Mouse (Mus musculus) G1E (cell line): Measurements from ENCODE around the gene Prl7b1. TPM values are rescaled to one million over a fixed set of nuclear protein-coding genes. Genes with fewer than 3 reads are reported as not detected.

ENCODE experiments used
- ATAC-seq: 2 replicates; pipeline ENCODE4 v1.8.0; 2016; ENCODE audit warnings: mild to moderate bottlenecking; ENCODE audit not compliant: insufficient number of reproducible peaks, poor library complexity, low FRiP score, severe bottlenecking; ENCODE audit errors: extremely low read depth
- DNase-seq: peaks from one replicate; pipeline ENCODE4 v3.0.0; 2012; ENCODE audit warnings: low spot score
- H3K27me3 ChIP-seq: 2 replicates; pipeline ENCODE4 v1.6.1; 2012; ENCODE audit warnings: mild to moderate bottlenecking, low read length, inconsistent platforms; ENCODE audit not compliant: insufficient read depth
- H3K36me3 ChIP-seq: replicated peaks from 2 replicates; pipeline ENCODE3; 2012; ENCODE audit warnings: mild to moderate bottlenecking, inconsistent platforms
- H3K4me1 ChIP-seq: 2 replicates; pipeline ENCODE4 v1.6.1; 2012; ENCODE audit warnings: low read depth, low read length, inconsistent platforms, mixed read lengths; ENCODE audit not compliant: insufficient read depth
- H3K4me3 ChIP-seq: 2 replicates; pipeline ENCODE4 v1.5.1; 2012; ENCODE audit warnings: low read depth, mild to moderate bottlenecking, inconsistent platforms, low read length, moderate library complexity, mixed read lengths
- H3K9me3 ChIP-seq: replicated peaks from 2 replicates; pipeline ENCODE4 v1.6.1; 2012; ENCODE audit warnings: inconsistent platforms
- CTCF ChIP-seq: IDR thresholded peaks from 2 replicates; pipeline ENCODE4 v1.5.1; 2012; ENCODE audit warnings: low read depth, low read length, inconsistent platforms, mixed read lengths
- GATA1 ChIP-seq: IDR thresholded peaks from 2 replicates; pipeline ENCODE4 v1.6.1; 2012; ENCODE audit warnings: borderline replicate concordance, low read length, inconsistent platforms, mixed read lengths
- GATA2 ChIP-seq: IDR thresholded peaks from 2 replicates; pipeline ENCODE4 v1.6.1; 2012; ENCODE audit warnings: low read depth, low read length, inconsistent platforms, borderline replicate concordance
- POLR2AphosphoS5 ChIP-seq: IDR thresholded peaks from 2 replicates; pipeline ENCODE4 v1.6.1; 2012; ENCODE audit warnings: low read depth, low read length, inconsistent platforms; ENCODE audit not compliant: insufficient replicate concordance
- TAL1 ChIP-seq: conservative IDR thresholded peaks from 2 replicates; pipeline ENCODE4 v1.6.1; 2012; ENCODE audit warnings: low read depth, low read length, inconsistent platforms, mixed read lengths
- polyA plus RNA-seq: library from polyadenylated mRNA; stranded (reverse); fragments of >175 nt; gene quantifications from 2 replicates; pipeline ENCODE4 v1.2.3, GENCODE M21; 2012
- total RNA-seq, 2 experiments: library from RNA; stranded (forward) in 1 of 2; stranded (reverse) in 1 of 2; fragments of 200-1000 nt in 1 of 2; fragments of >200 nt in 1 of 2; fragmentation: Nextera tagmentation in 1 of 2; gene quantifications; 2 replicates each; pipeline ENCODE4 v1.2.3; 2014 to 2017

The Prl7b1 gene
- not detected in 2 replicates for total RNA-seq (2014; fragmentation: Nextera tagmentation)
- total RNA-seq (2017) = 1.5 and 2.0 TPM in 2 replicates
- polyA plus RNA-seq = not detected in 2 replicates

- Histone ChIP-seq H3K9me3 (no peaks in the 10 kb centered on the region), H3K4me3 (no peak within 1 kb of the TSS), H3K4me1 (no peaks in the 10 kb centered on the region), H3K27me3 (no peaks in the 10 kb centered on the region), H3K36me3 (no peaks in the 10 kb centered on the region)
- ATAC-seq (no peak), DNase-seq (no peak)
- no peak for TF ChIP-seq POLR2AphosphoS5
- TF ChIP-seq TAL1 = no peak
- no peak for TF ChIP-seq GATA1
- no peak for TF ChIP-seq CTCF
- no peak for TF ChIP-seq GATA2
Observed at GRCm38 (mm10) chr13:27610482-27610881, at the start of gene Prl7b1. TSS of gene Prl7b1 (minus strand) at chr13:27610582.

- TF ChIP-seq POLR2AphosphoS5 = no peak
- no peaks in the 10 kb centered on the region for H3K4me1 ChIP-seq
- H3K4me3 ChIP-seq = no peak within 1 kb of the TSS
- no peak for ATAC-seq
- no peak for DNase-seq
- no peaks in the 10 kb centered on the region for H3K27me3 ChIP-seq
- H3K9me3 ChIP-seq = no peaks in the 10 kb centered on the region
- H3K36me3 ChIP-seq = no peaks in the 10 kb centered on the region
Observed at GRCm38 (mm10) chr13:27642393-27642792, 32.0 kb upstream of the Prl7b1 start, which contains the start of gene Prl7a1. TSS of gene Prl7a1 (minus strand) at chr13:27642493.

GRCm38 (mm10) chr13:27582071-27582470, 28.3 kb downstream of the Prl7b1 start, which contains the start of gene Prl8a1:
TSS of gene Prl8a1 (minus strand) at chr13:27582171.
- H3K4me3 ChIP-seq = no peak within 1 kb of the TSS
- no peak for ATAC-seq

GRCm38 (mm10) chr13:27564506-27564905, 45.9 kb downstream of the Prl7b1 start, which contains the start of gene Prl8a9:
TSS of gene Prl8a9 (minus strand) at chr13:27564606.
- no peaks in the 10 kb centered on the region for H3K4me1 ChIP-seq
- no peaks in the 10 kb centered on the region for H3K9me3 ChIP-seq
- no peaks in the 10 kb centered on the region for H3K36me3 ChIP-seq
- ATAC-seq (no peak), DNase-seq (no peak)
- TF ChIP-seq TAL1 (no peak), POLR2AphosphoS5 (no peak), GATA2 (no peak), CTCF (no peak), GATA1 (no peak)
- no peak within 1 kb of the TSS for H3K4me3 ChIP-seq
- no peaks in the 10 kb centered on the region for H3K27me3 ChIP-seq

More at GRCm38 (mm10) chr13:27582071-27582470, 28.3 kb downstream of the Prl7b1 start, which contains the start of gene Prl8a1:
- DNase-seq = no peak
- Histone ChIP-seq H3K9me3 (no peaks in the 10 kb centered on the region), H3K4me1 (no peaks in the 10 kb centered on the region), H3K36me3 (no peaks in the 10 kb centered on the region), H3K27me3 (no peaks in the 10 kb centered on the region)
- no peak for TF ChIP-seq TAL1
- no peak for TF ChIP-seq GATA2
- TF ChIP-seq GATA1 = no peak
- no peak for TF ChIP-seq CTCF
- TF ChIP-seq POLR2AphosphoS5 = no peak

- no peak for TF ChIP-seq POLR2AphosphoS5
- no peak for TF ChIP-seq GATA2
- no peak for TF ChIP-seq TAL1
- no peak for TF ChIP-seq GATA1
- TF ChIP-seq CTCF = no peak
- Histone ChIP-seq H3K27me3 (no peaks in the 10 kb centered on the region), H3K36me3 (no peaks in the 10 kb centered on the region), H3K4me3 (no peak overlapping the region), H3K9me3 (no peaks in the 10 kb centered on the region), H3K4me1 (no peaks in the 10 kb centered on the region)
- no peak for ATAC-seq
- no peak for DNase-seq
Observed at GRCm38 (mm10) chr13:27553336-27553735, 57.0 kb downstream of the Prl7b1 start.

Other genes starting within 250 kb of the Prl7b1 start
- not detected in 2 replicates for gene Prl2b1, start 219.7 kb downstream of the Prl7b1 start, total RNA-seq (2014; fragmentation: Nextera tagmentation)
- gene Prl2b1, start 219.7 kb downstream of the Prl7b1 start, total RNA-seq (2017) = not detected in 2 replicates
- gene Prl2b1, start 219.7 kb downstream of the Prl7b1 start, polyA plus RNA-seq = not detected in 2 replicates
- gene Prl8a6, start 171.9 kb downstream of the Prl7b1 start, total RNA-seq (2014; fragmentation: Nextera tagmentation) = not detected in 2 replicates
- not detected in 2 replicates for gene Prl8a6, start 171.9 kb downstream of the Prl7b1 start, total RNA-seq (2017)
- gene Prl8a6, start 171.9 kb downstream of the Prl7b1 start, polyA plus RNA-seq = not detected in 2 replicates
- gene Prl8a8, start 97.4 kb downstream of the Prl7b1 start, total RNA-seq (2014; fragmentation: Nextera tagmentation) = not detected in 2 replicates
- not detected in 2 replicates for gene Prl8a8, start 97.4 kb downstream of the Prl7b1 start, total RNA-seq (2017)
- not detected in 2 replicates for gene Prl8a8, start 97.4 kb downstream of the Prl7b1 start, polyA plus RNA-seq
- not detected in 2 replicates for gene Prl8a9, start 46.0 kb downstream of the Prl7b1 start, total RNA-seq (2014; fragmentation: Nextera tagmentation)
- 0.23 TPM in 1 of 2 replicates, not detected in the other for gene Prl8a9, start 46.0 kb downstream of the Prl7b1 start, total RNA-seq (2017)
- not detected in 2 replicates for gene Prl8a9, start 46.0 kb downstream of the Prl7b1 start, polyA plus RNA-seq
- gene Prl8a1, start 28.4 kb downstream of the Prl7b1 start, total RNA-seq (2014; fragmentation: Nextera tagmentation) = not detected in 2 replicates
- 0.22 TPM in 1 of 2 replicates, not detected in the other for gene Prl8a1, start 28.4 kb downstream of the Prl7b1 start, total RNA-seq (2017)
- gene Prl8a1, start 28.4 kb downstream of the Prl7b1 start, polyA plus RNA-seq = not detected in 2 replicates
- gene Prl7a1, start 31.9 kb upstream of the Prl7b1 start, total RNA-seq (2014; fragmentation: Nextera tagmentation) = not detected in 2 replicates
- gene Prl7a1, start 31.9 kb upstream of the Prl7b1 start, total RNA-seq (2017) = not detected in 2 replicates
- not detected in 2 replicates for gene Prl7a1, start 31.9 kb upstream of the Prl7b1 start, polyA plus RNA-seq
- gene Prl7a2, start 57.5 kb upstream of the Prl7b1 start, total RNA-seq (2014; fragmentation: Nextera tagmentation) = not detected in 2 replicates
- not detected in 2 replicates for gene Prl7a2, start 57.5 kb upstream of the Prl7b1 start, total RNA-seq (2017)
- gene Prl7a2, start 57.5 kb upstream of the Prl7b1 start, polyA plus RNA-seq = not detected in 2 replicates
- not detected in 2 replicates for gene Prl7d1, start 106.2 kb upstream of the Prl7b1 start, total RNA-seq (2014; fragmentation: Nextera tagmentation)
- gene Prl7d1, start 106.2 kb upstream of the Prl7b1 start, total RNA-seq (2017) = 0.05 TPM in 1 of 2 replicates, not detected in the other
- gene Prl7d1, start 106.2 kb upstream of the Prl7b1 start, polyA plus RNA-seq = not detected in 2 replicates
- not detected in 2 replicates for gene Prl7c1, start 170.2 kb upstream of the Prl7b1 start, total RNA-seq (2014; fragmentation: Nextera tagmentation)
- gene Prl7c1, start 170.2 kb upstream of the Prl7b1 start, total RNA-seq (2017) = not detected in 2 replicates
- not detected in 2 replicates for gene Prl7c1, start 170.2 kb upstream of the Prl7b1 start, polyA plus RNA-seq
- not detected in 2 replicates for gene Prl2a1, start 191.1 kb upstream of the Prl7b1 start, total RNA-seq (2014; fragmentation: Nextera tagmentation)
- gene Prl2a1, start 191.1 kb upstream of the Prl7b1 start, total RNA-seq (2017) = not detected in 2 replicates
- not detected in 2 replicates for gene Prl2a1, start 191.1 kb upstream of the Prl7b1 start, polyA plus RNA-seq
- gene Prl2c1, start 238.8 kb upstream of the Prl7b1 start, total RNA-seq (2014; fragmentation: Nextera tagmentation) = not detected in 2 replicates
- not detected in 2 replicates for gene Prl2c1, start 238.8 kb upstream of the Prl7b1 start, total RNA-seq (2017)
- gene Prl2c1, start 238.8 kb upstream of the Prl7b1 start, polyA plus RNA-seq = not detected in 2 replicates